Mouse (Mus musculus): Measurements from ENCODE around the gene Mylk.

- TF ChIP-seq GATA1 (IDR thresholded peaks at IDR 0.05; ENCODE audit: low read length) (no peak), TAL1 (IDR thresholded peaks at IDR 0.05; ENCODE audit: low read length) (no peak)
Observed at GRCm38 (mm10) chr16:34855136-34855535, 110.1 kb downstream of the Mylk start.

Measured in erythroblast, embryonic 14.5 days (primary cell).